Mouse (Mus musculus) bone marrow, adult 2 months (tissue): Measurements from ENCODE around the gene Plcb1. TPM values are rescaled to one million over a fixed set of nuclear protein-coding genes. Genes with fewer than 3 reads are reported as not detected.

Experiments used
- H3K27ac ChIP-seq: fragments of 200-500 bp; 2 replicates; pipeline ENCODE4 v1.5.1; 2012; ENCODE audit warnings: low read depth, mild to moderate bottlenecking, control low read depth, inconsistent platforms, low read length; ENCODE audit not compliant: control insufficient read depth, poor library complexity, insufficient read depth
- H3K4me1 ChIP-seq: fragments of 200-500 bp; 2 replicates; pipeline ENCODE4 v1.6.1; 2011; ENCODE audit warnings: low read length; ENCODE audit not compliant: control insufficient read depth, insufficient read depth
- H3K4me3 ChIP-seq: fragments of 200-500 bp; replicated peaks from 2 replicates; pipeline ENCODE3; 2011; ENCODE audit warnings: mild to moderate bottlenecking, low read depth, low read length, control low read depth; ENCODE audit not compliant: control insufficient read depth
- CTCF ChIP-seq: fragments of 200-500 bp; IDR thresholded peaks from 2 replicates; pipeline ENCODE4 v1.5.1; 2011; ENCODE audit warnings: low read length, control low read depth; ENCODE audit not compliant: control insufficient read depth, insufficient read depth
- POLR2A ChIP-seq: fragments of 200-500 bp; IDR thresholded peaks from 2 replicates; pipeline ENCODE4 v1.6.1; 2011; ENCODE audit warnings: low read depth, mild to moderate bottlenecking, control low read depth, low read length, borderline replicate concordance; ENCODE audit not compliant: control insufficient read depth
- WGBS: fragments of 180-500 bp; shearing (Covaris S2); methylation state at CpG from one replicate; pipeline ENCODE4 v1.1.7; 2018; 5-methylcytosine and 5-hydroxymethylcytosine counted together
- polyA plus RNA-seq: library from polyadenylated mRNA; stranded (reverse); fragments of >200 nt; gene quantifications from 2 replicates; pipeline ENCODE4 v1.2.4, GENCODE M21; 2011; ENCODE audit warnings: low replicate concordance; ENCODE audit not compliant: missing spikeins, insufficient read depth, insufficient read length

The Plcb1 gene
- polyA plus RNA-seq, 1 experiment, result 5.6 TPM

GRCm38 (mm10) chr2:134844391-134845238 lies 58.7 kb downstream of the Plcb1 start:
- H3K4me3 ChIP-seq, result no peak overlapping the region
- no peaks in the 10 kb centered on the region for H3K4me1 ChIP-seq
- no peak overlapping the region for H3K27ac ChIP-seq
- no peak for TF ChIP-seq CTCF
- no peak for TF ChIP-seq POLR2A
- 28% methylated on average over 6 of the region's 6 CpGs for WGBS

GRCm38 (mm10) chr2:134845239-134845738 lies 59.4 kb downstream of the Plcb1 start:
- Histone ChIP-seq H3K4me3 (no peak overlapping the region), H3K4me1 (no peaks in the 10 kb centered on the region), H3K27ac (no peak overlapping the region)
- 68% methylated on average over 3 of the region's 3 CpGs for WGBS
- TF ChIP-seq POLR2A, result no peak
- TF ChIP-seq CTCF, result no peak

- H3K4me1 ChIP-seq, result no peaks in the 10 kb centered on the region
- no peak overlapping the region for H3K4me3 ChIP-seq
- 68% methylated on average over 3 of the region's 3 CpGs for WGBS
- no peak overlapping the region for H3K27ac ChIP-seq
- TF ChIP-seq CTCF (no peak), POLR2A (no peak)
These were observed 60.7 kb downstream of the Plcb1 start for GRCm38 (mm10) chr2:134846555-134846954.

- WGBS, result 77% methylated on average over 13 of the region's 13 CpGs
- Histone ChIP-seq H3K27ac (no peak overlapping the region), H3K4me3 (no peak overlapping the region), H3K4me1 (no peaks in the 10 kb centered on the region)
- no peak for TF ChIP-seq CTCF
- no peak for TF ChIP-seq POLR2A
These were observed 65.6 kb downstream of the Plcb1 start for GRCm38 (mm10) chr2:134851189-134852171.

GRCm38 (mm10) chr2:134856239-134856638 lies 70.4 kb downstream of the Plcb1 start:
- H3K4me1 ChIP-seq, result no peaks in the 10 kb centered on the region
- TF ChIP-seq CTCF (no peak), POLR2A (no peak)
- no peak overlapping the region for H3K27ac ChIP-seq
- H3K4me3 ChIP-seq, result no peak overlapping the region

- H3K27ac ChIP-seq, result no peak overlapping the region
- WGBS, result 62% methylated on average over 2 of the region's 2 CpGs
These were observed 70.8 kb downstream of the Plcb1 start for GRCm38 (mm10) chr2:134856691-134857090.

GRCm38 (mm10) chr2:134864985-134865645 lies 79.2 kb downstream of the Plcb1 start:
- WGBS, result 73% methylated on average over 7 of the region's 7 CpGs
- H3K4me1 ChIP-seq, result no peaks in the 10 kb centered on the region
- TF ChIP-seq CTCF (no peak), POLR2A (no peak)
- no peak overlapping the region for H3K27ac ChIP-seq
- no peak overlapping the region for H3K4me3 ChIP-seq

More at GRCm38 (mm10) chr2:134856691-134857090, 70.8 kb downstream of the Plcb1 start:
- no peak for TF ChIP-seq POLR2A
- TF ChIP-seq CTCF, result no peak
- Histone ChIP-seq H3K4me1 (no peaks in the 10 kb centered on the region), H3K4me3 (no peak overlapping the region)
